28 mouse cellular contexts compared by ENCODE assay signal in the genomic region with DNA sequence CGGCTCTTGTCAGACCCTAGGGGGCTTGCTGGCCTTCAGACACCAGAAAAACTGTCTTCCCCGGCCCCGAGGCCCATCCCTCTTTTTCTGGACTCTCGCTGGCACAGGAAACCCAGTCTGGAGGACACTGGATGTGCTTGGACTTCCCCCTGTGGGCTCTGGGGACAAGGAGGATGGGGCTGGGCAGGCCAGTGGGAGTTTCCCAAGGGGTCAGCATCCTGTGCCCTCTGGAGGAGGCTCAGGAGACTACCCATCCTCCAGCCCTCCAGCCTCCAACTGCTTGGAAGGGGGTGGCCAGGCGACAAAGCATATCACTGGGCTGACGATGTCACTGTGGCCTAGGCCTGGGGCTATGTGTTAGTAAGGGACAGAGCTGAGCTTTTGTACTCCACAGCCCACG.
DNase-seq lines count a peak whose midpoint lies in the region; ATAC-seq lines count a peak whose summit lies in the region.
"Had no signal": no experiment of that assay in that cellular context is flagged by ENCODE, and none has a peak within 500 bp of the region (broad histone marks: within the 10 kb centered on the region; RNA-seq: fewer than 3 reads in every experiment).

No protein-coding gene starts in this region.

- H3K27ac ChIP-seq in hindbrain, embryonic 12.5 days, result no peak overlapping the region
- no peak overlapping the region for H3K27ac ChIP-seq in hindbrain, embryonic 16.5 days (ENCODE audit: low read depth, low read length)
- peak overlapping the region; percentile 50 for H3K27ac ChIP-seq in lung, embryonic 15.5 days
- 0 out of 2 replicates have a peak overlapping the region, but pooled peaks have one; percentile 16 for H3K27ac ChIP-seq in embryonic facial prominence, embryonic 10.5 days (replicated peaks)
- H3K27ac ChIP-seq: embryonic facial prominence, embryonic 13.5 days; forebrain, embryonic 10.5 days; forebrain, embryonic 15.5 days; heart, embryonic 10.5 days; heart, embryonic 15.5 days; hindbrain, embryonic 14.5 days; limb, embryonic 13.5 days; neural tube, embryonic 12.5 days had no signal

- no peak overlapping the region for H3K4me2 ChIP-seq in hindbrain, embryonic 12.5 days (replicated peaks)
- H3K4me2 ChIP-seq in hindbrain, embryonic 16.5 days (ENCODE audit: low read length), result no peak overlapping the region
- no peak overlapping the region for H3K4me2 ChIP-seq in lung, embryonic 15.5 days
- H3K4me2 ChIP-seq: embryonic facial prominence, embryonic 13.5 days; forebrain, embryonic 15.5 days; heart, embryonic 15.5 days; hindbrain, embryonic 14.5 days; limb, embryonic 13.5 days; liver, embryonic 11.5 days; neural tube, embryonic 12.5 days had no signal

- H3K36me3 ChIP-seq in hindbrain, embryonic 12.5 days, result no peaks in the 10 kb centered on the region
- no peaks in the 10 kb centered on the region for H3K36me3 ChIP-seq in hindbrain, embryonic 16.5 days (ENCODE audit: control insufficient read depth, insufficient read depth, low read length)
- H3K36me3 ChIP-seq in lung, embryonic 15.5 days, result no peaks in the 10 kb centered on the region
- H3K36me3 ChIP-seq in embryonic facial prominence, embryonic 10.5 days (replicated peaks), result no peaks in the 10 kb centered on the region
- H3K36me3 ChIP-seq: embryonic facial prominence, embryonic 13.5 days; forebrain, embryonic 10.5 days; forebrain, embryonic 15.5 days; heart, embryonic 10.5 days; heart, embryonic 15.5 days; limb, embryonic 13.5 days; neural tube, embryonic 12.5 days had no signal

- H3K9ac ChIP-seq in hindbrain, embryonic 12.5 days, result 0 out of 2 replicates have a peak overlapping the region, but pooled peaks have one; percentile 9
- no peak overlapping the region for H3K9ac ChIP-seq in hindbrain, embryonic 16.5 days (ENCODE audit: low read depth, low read length)
- no peak overlapping the region for H3K9ac ChIP-seq in lung, embryonic 15.5 days
- H3K9ac ChIP-seq: embryonic facial prominence, embryonic 13.5 days; forebrain, embryonic 15.5 days; heart, embryonic 15.5 days; hindbrain, embryonic 14.5 days; limb, embryonic 13.5 days; neural tube, embryonic 12.5 days had no signal

- WGBS in hindbrain, embryonic 12.5 days, result 66% methylated on average over 7 of the region's 7 CpGs
- WGBS in hindbrain, embryonic 16.5 days, result 67% methylated on average over 7 of the region's 7 CpGs
- WGBS in lung, embryonic 15.5 days, result 59% methylated on average over 7 of the region's 7 CpGs
- 44% methylated on average over 7 of the region's 7 CpGs for WGBS in embryonic facial prominence, embryonic 10.5 days

- DNase-seq in adrenal gland, adult 2 months, result peak; percentile 31
- no peak for DNase-seq in adrenal gland, postnatal 4 days (ENCODE audit: low spot score in 2 of 2)
- DNase-seq in lung, postnatal 14 days, result no peak
- DNase-seq in embryonic facial prominence, embryonic 10.5 days (ENCODE audit: low spot score), result no peak
- DNase-seq: cerebellum, adult 11 months; cerebellum, adult 9-11 months; embryo, embryonic 11 days; gastrocnemius, postnatal 25 days; heart, adult 11 months; kidney, adult 11 months; right cerebral cortex, adult 18-20 months; spleen, adult 18-20 months; thymus, postnatal 14 days had no signal

- H3K4me1 ChIP-seq in hindbrain, embryonic 12.5 days, result 0 out of 2 replicates have a peak, but pooled peaks cover 3% of the 10 kb centered on the region
- no peaks in the 10 kb centered on the region for H3K4me1 ChIP-seq in hindbrain, embryonic 16.5 days (ENCODE audit: control insufficient read depth, insufficient read depth, low read depth, low read length)
- H3K4me1 ChIP-seq in lung, embryonic 15.5 days, result peaks cover 39% of the 10 kb centered on the region
- H3K4me1 ChIP-seq in embryonic facial prominence, embryonic 10.5 days, result peaks cover 38% of the 10 kb centered on the region
- H3K4me1 ChIP-seq: forebrain, embryonic 15.5 days; limb, embryonic 13.5 days; neural tube, embryonic 12.5 days had no signal

- ATAC-seq in hindbrain, embryonic 12.5 days (ENCODE audit: low FRiP score), result no peak
- ATAC-seq in hindbrain, embryonic 16.5 days, result no peak
- ATAC-seq in lung, embryonic 15.5 days (ENCODE audit: borderline replicate concordance, extremely low read depth, low FRiP score, low TSS enrichment), result no peak
- ATAC-seq: activated CD4-positive, CD25-positive, alpha-beta regulatory T cell, adult 4 months; forebrain, embryonic 15.5 days; inflammation-experienced regulatory T-cells, adult 6 months; midbrain, embryonic 16.5 days had no signal

- no peak overlapping the region for H3K4me3 ChIP-seq in hindbrain, embryonic 12.5 days
- no peak overlapping the region for H3K4me3 ChIP-seq in hindbrain, embryonic 16.5 days (ENCODE audit: low read length)
- no peak overlapping the region for H3K4me3 ChIP-seq in lung, embryonic 15.5 days
- H3K4me3 ChIP-seq in embryonic facial prominence, embryonic 10.5 days, result no peak overlapping the region
- H3K4me3 ChIP-seq: embryonic facial prominence, embryonic 13.5 days; forebrain, embryonic 10.5 days; forebrain, embryonic 15.5 days; heart, embryonic 10.5 days; heart, embryonic 15.5 days; limb, embryonic 13.5 days; neural tube, embryonic 12.5 days had no signal

- H3K27me3 ChIP-seq in hindbrain, embryonic 12.5 days, result peaks cover 6% of the 10 kb centered on the region
- no peaks in the 10 kb centered on the region for H3K27me3 ChIP-seq in hindbrain, embryonic 16.5 days (replicated peaks; ENCODE audit: control insufficient read depth, insufficient read depth, low read length)
- H3K27me3 ChIP-seq in lung, embryonic 15.5 days, result no peaks in the 10 kb centered on the region
- peaks cover 61% of the 10 kb centered on the region for H3K27me3 ChIP-seq in embryonic facial prominence, embryonic 10.5 days (replicated peaks; ENCODE audit: low read depth, poor library complexity, severe bottlenecking)
- H3K27me3 ChIP-seq: forebrain, embryonic 15.5 days; neural tube, embryonic 12.5 days had no signal

- H3K9me3 ChIP-seq in hindbrain, embryonic 12.5 days (replicated peaks), result no peaks in the 10 kb centered on the region
- H3K9me3 ChIP-seq in hindbrain, embryonic 16.5 days (ENCODE audit: control insufficient read depth, low read length), result no peaks in the 10 kb centered on the region
- H3K9me3 ChIP-seq in lung, embryonic 15.5 days, result no peaks in the 10 kb centered on the region
- no peaks in the 10 kb centered on the region for H3K9me3 ChIP-seq in embryonic facial prominence, embryonic 10.5 days
- H3K9me3 ChIP-seq: embryonic facial prominence, embryonic 13.5 days; forebrain, embryonic 10.5 days; forebrain, embryonic 15.5 days; heart, embryonic 10.5 days; heart, embryonic 15.5 days; limb, embryonic 13.5 days; neural tube, embryonic 12.5 days had no signal

Comparison
In these comparisons a context has a peak if more than half of its experiments do, and no peak if none do; other contexts are left out.
1. H3K27ac ChIP-seq: peak in lung, embryonic 15.5 days (single experiment) and embryonic facial prominence, embryonic 10.5 days (single experiment); none in hindbrain, embryonic 12.5 days (single experiment) and hindbrain, embryonic 16.5 days (single experiment).